Mouse (Mus musculus): ENCODE measurements at regions not wholly inside any gene's neighbourhood (a gene's known extent, or its start where the extent isn't known, plus 50 kb on each side); places are given as distances from the start of the nearest gene placed in this dataset.

DNA sequence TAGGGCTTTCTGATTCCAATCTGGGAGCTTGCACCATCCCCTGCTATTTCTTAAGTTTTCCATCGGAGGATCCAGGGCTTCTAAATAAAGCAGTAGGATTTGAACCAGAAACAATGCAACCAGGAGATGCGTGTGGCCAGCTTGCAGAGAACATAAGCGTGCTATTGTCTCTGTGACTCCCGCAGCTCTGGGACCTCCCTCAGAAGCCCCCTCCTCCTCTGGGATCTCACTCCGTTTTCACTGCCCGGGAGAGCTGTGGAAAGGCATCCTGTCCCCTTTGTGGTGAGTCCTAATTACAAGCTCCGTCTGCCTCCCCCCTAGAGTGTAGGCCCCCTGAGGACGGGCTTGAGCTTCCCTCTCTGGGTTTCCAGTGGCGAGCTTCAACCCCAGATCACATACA, 215.9 kb downstream of the Mycn start:
- TF ChIP-seq CTCF (IDR thresholded peaks at IDR 0.05; ENCODE audit: low read depth, low read length) (no peak), POLR2A (IDR thresholded peaks at IDR 0.05; ENCODE audit: borderline replicate concordance, low read depth, low read length) (no peak)
